17 mouse cellular contexts compared by ENCODE assay signal in genomic region chr17:52062096-52062665, GRCm38 (mm10).
A peak's percentile ranks its signal among the peaks of the same experiment; 100 is the strongest.
DNase-seq lines count a peak whose midpoint lies in the region; ATAC-seq lines count a peak whose summit lies in the region.
"Had no signal": no experiment of that assay in that cellular context is flagged by ENCODE, and none has a peak within 500 bp of the region (broad histone marks: within the 10 kb centered on the region; RNA-seq: fewer than 3 reads in every experiment).

No protein-coding gene starts in this region.

- H3K9me3 ChIP-seq in kidney, embryonic 15.5 days (replicated peaks), result no peaks in the 10 kb centered on the region
- no peaks in the 10 kb centered on the region for H3K9me3 ChIP-seq in limb, embryonic 13.5 days
- H3K9me3 ChIP-seq in midbrain, embryonic 10.5 days (replicated peaks), result no peaks in the 10 kb centered on the region
- H3K9me3 ChIP-seq: hindbrain, embryonic 12.5 days; liver, embryonic 12.5 days had no signal

- no peak overlapping the region for H3K9ac ChIP-seq in kidney, embryonic 15.5 days
- no peak overlapping the region for H3K9ac ChIP-seq in limb, embryonic 13.5 days
- H3K9ac ChIP-seq: hindbrain, embryonic 12.5 days; liver, embryonic 12.5 days had no signal

- no peak for DNase-seq in kidney, adult 11 months
- peak; percentile 15 to 35 for DNase-seq in CD8-positive naive resting alpha-beta T cell, adult 2 months (ENCODE audit: low read depth in 2 of 2, low spot score in 2 of 2)
- peak; percentile 43 for DNase-seq in thymus, postnatal 25 days
- no peak for DNase-seq in cerebellum, postnatal 10 days
- DNase-seq in adrenal gland, postnatal 10 days, result no peak
- no peak for DNase-seq in midbrain, embryonic 10.5 days (ENCODE audit: low spot score)
- DNase-seq: adrenal gland, postnatal 25 days; cerebellum, postnatal 14 days; heart, adult 2 months; kidney, adult 2 months had no signal

- H3K4me3 ChIP-seq in kidney, embryonic 15.5 days (replicated peaks), result no peak overlapping the region
- peak overlapping the region; percentile 23 for H3K4me3 ChIP-seq in limb, embryonic 13.5 days
- H3K4me3 ChIP-seq in midbrain, embryonic 10.5 days, result no peak overlapping the region
- H3K4me3 ChIP-seq: heart, adult 2 months; hindbrain, embryonic 12.5 days; layer of hippocampus, adult 2 months; liver, embryonic 12.5 days had no signal

- ATAC-seq in kidney, embryonic 15.5 days (replicated peaks; ENCODE audit: low FRiP score), result no peak
- ATAC-seq in limb, embryonic 13.5 days (ENCODE audit: low FRiP score, low read depth), result no peak
- ATAC-seq: forebrain, embryonic 16.5 days; liver, embryonic 12.5 days had no signal

- no peaks in the 10 kb centered on the region for H3K4me1 ChIP-seq in kidney, embryonic 15.5 days
- peaks cover 5% of the 10 kb centered on the region for H3K4me1 ChIP-seq in limb, embryonic 13.5 days
- no peaks in the 10 kb centered on the region for H3K4me1 ChIP-seq in midbrain, embryonic 10.5 days
- H3K4me1 ChIP-seq: hindbrain, embryonic 12.5 days; liver, embryonic 12.5 days had no signal

- H3K4me2 ChIP-seq in kidney, embryonic 15.5 days, result peak overlapping the region; percentile 37
- H3K4me2 ChIP-seq in limb, embryonic 13.5 days (replicated peaks), result peak overlapping the region; percentile 52
- H3K4me2 ChIP-seq: hindbrain, embryonic 12.5 days; liver, embryonic 12.5 days had no signal

- H3K36me3 ChIP-seq in kidney, embryonic 15.5 days, result no peaks in the 10 kb centered on the region
- H3K36me3 ChIP-seq in limb, embryonic 13.5 days, result no peaks in the 10 kb centered on the region
- H3K36me3 ChIP-seq in midbrain, embryonic 10.5 days, result no peaks in the 10 kb centered on the region
- H3K36me3 ChIP-seq: G1E; hindbrain, embryonic 12.5 days; liver, embryonic 12.5 days had no signal

- no peak overlapping the region for H3K27ac ChIP-seq in kidney, embryonic 15.5 days
- H3K27ac ChIP-seq in limb, embryonic 13.5 days, result no peak overlapping the region
- no peak overlapping the region for H3K27ac ChIP-seq in midbrain, embryonic 10.5 days (replicated peaks)
- H3K27ac ChIP-seq: heart, adult 2 months; hindbrain, embryonic 12.5 days; layer of hippocampus, adult 2 months; liver, embryonic 12.5 days had no signal

- H3K27me3 ChIP-seq in kidney, embryonic 15.5 days, result no peaks in the 10 kb centered on the region
- H3K27me3 ChIP-seq in limb, embryonic 13.5 days, result peaks cover 4% of the 10 kb centered on the region
- no peaks in the 10 kb centered on the region for H3K27me3 ChIP-seq in midbrain, embryonic 10.5 days (ENCODE audit: low read depth, poor library complexity, severe bottlenecking)
- H3K27me3 ChIP-seq: hindbrain, embryonic 12.5 days; liver, embryonic 12.5 days had no signal

- WGBS in kidney, embryonic 15.5 days, result 25% methylated on average over 11 of the region's 11 CpGs
- WGBS in limb, embryonic 13.5 days, result 11% methylated on average over 11 of the region's 11 CpGs
- WGBS in midbrain, embryonic 10.5 days, result 84% methylated on average over 11 of the region's 11 CpGs

Comparison
In these comparisons a context has a peak if more than half of its experiments do, and no peak if none do; other contexts are left out.
1. DNase-seq: peak in CD8-positive naive resting alpha-beta T cell, adult 2 months (2 of 2) and thymus, postnatal 25 days (single experiment); none in kidney, adult 11 months (single experiment), cerebellum, postnatal 10 days (0 of 2), adrenal gland, postnatal 10 days (single experiment) and midbrain, embryonic 10.5 days (single experiment).